Mouse (Mus musculus) CH12.LX (cell line): Measurements from ENCODE around the gene Map3k15. TPM values are rescaled to one million over a fixed set of nuclear protein-coding genes. Genes with fewer than 3 reads are reported as not detected.

Experiments
- DNase-seq: peaks from one replicate; pipeline ENCODE4 v3.0.0-alpha.2; 2013; ENCODE audit errors: extremely low read depth
- H3K27ac ChIP-seq: 2 replicates; pipeline ENCODE4 v1.5.1; 2012; ENCODE audit warnings: low read depth, mild to moderate bottlenecking, control low read depth, moderate library complexity; ENCODE audit not compliant: insufficient read depth
- H3K27me3 ChIP-seq: replicated peaks from 2 replicates; pipeline ENCODE3; 2012; ENCODE audit warnings: inconsistent platforms
- H3K36me3 ChIP-seq, 2 experiments: replicated peaks in 1 of 2; 2 replicates each; pipeline versions ENCODE3 to v1.6.1; 2012; ENCODE audit warnings: inconsistent platforms in 1 of 2, low read length in 1 of 2, mild to moderate bottlenecking in 1 of 2, mixed read lengths in 1 of 2, moderate library complexity in 1 of 2; ENCODE audit not compliant: control insufficient read depth in 1 of 2, insufficient read depth in 1 of 2
- H3K4me1 ChIP-seq, 2 experiments: 2 replicates each; pipeline ENCODE4 v1.6.1; 2012; ENCODE audit warnings: inconsistent platforms in 1 of 2, moderate library complexity in 1 of 2; ENCODE audit not compliant: insufficient read depth in 2 of 2, control insufficient read depth in 1 of 2
- H3K4me2 ChIP-seq: 2 replicates; pipeline ENCODE4 v1.6.1; 2012; ENCODE audit warnings: low read depth, mild to moderate bottlenecking, control low read depth; ENCODE audit not compliant: poor library complexity, insufficient read depth, severe bottlenecking
- H3K4me3 ChIP-seq, 3 experiments: fragments of 150-350 bp in 1 of 3; sonication (generic) in 1 of 3; replicated peaks in 1 of 3; 2 replicates each; pipeline versions ENCODE3 to v1.5.1; 2011 to 2012; ENCODE audit warnings: low read depth in 2 of 3, low read length in 2 of 3, mild to moderate bottlenecking in 2 of 3, moderate library complexity in 2 of 3, control low read depth in 1 of 3, improper control_type of control experiment in 1 of 3, inconsistent platforms in 1 of 3, mixed read lengths in 1 of 3; ENCODE audit not compliant: poor library complexity in 1 of 3
- H3K79me2 ChIP-seq: replicated peaks from 2 replicates; pipeline ENCODE4 v1.6.1; 2012; ENCODE audit warnings: mild to moderate bottlenecking, moderate library complexity; ENCODE audit not compliant: control insufficient read depth, poor library complexity, insufficient read depth, severe bottlenecking; ENCODE audit errors: extremely low read depth
- H3K9ac ChIP-seq: 2 replicates; pipeline ENCODE4 v1.6.1; 2012; ENCODE audit warnings: low read depth, mild to moderate bottlenecking, control low read depth, moderate library complexity; ENCODE audit not compliant: insufficient read depth
- H3K9me3 ChIP-seq: replicated peaks from 2 replicates; pipeline ENCODE3; 2012; ENCODE audit warnings: low read length, inconsistent platforms, mixed read lengths
- BHLHE40 ChIP-seq: IDR thresholded peaks from 2 replicates; pipeline ENCODE4 v1.6.1; 2011; ENCODE audit warnings: mild to moderate bottlenecking, low read depth, low read length, improper control_type of control experiment
- CHD2 ChIP-seq: IDR thresholded peaks from 2 replicates; pipeline ENCODE4 v1.6.1; 2011; ENCODE audit warnings: low read length, improper control_type of control experiment
- E2F4 ChIP-seq: IDR thresholded peaks from 2 replicates; pipeline ENCODE4 v1.6.1; 2011; ENCODE audit warnings: low read depth, low read length, improper control_type of control experiment; ENCODE audit not compliant: insufficient replicate concordance
- ELF1 ChIP-seq: IDR thresholded peaks from 2 replicates; pipeline ENCODE4 v1.6.1; 2014; ENCODE audit warnings: low read depth, mild to moderate bottlenecking, inconsistent platforms, low read length, improper control_type of control experiment
- ETS1 ChIP-seq: conservative IDR thresholded peaks from 2 replicates; pipeline ENCODE4 v1.6.1; 2012; ENCODE audit warnings: low read depth, mild to moderate bottlenecking, inconsistent platforms, low read length, improper control_type of control experiment, moderate library complexity
- HCFC1 ChIP-seq: IDR thresholded peaks from 2 replicates; pipeline ENCODE4 v1.6.1; 2012; ENCODE audit warnings: low read depth, mild to moderate bottlenecking, inconsistent platforms, low read length, improper control_type of control experiment
- JUN ChIP-seq: IDR thresholded peaks from 2 replicates; pipeline ENCODE4 v1.6.1; 2011; ENCODE audit warnings: low read depth, mild to moderate bottlenecking, low read length, improper control_type of control experiment, moderate library complexity; ENCODE audit not compliant: insufficient read depth
- JUND ChIP-seq: conservative IDR thresholded peaks from 2 replicates; pipeline ENCODE4 v1.6.1; 2011; ENCODE audit warnings: low read depth, low read length, improper control_type of control experiment
- MAFK ChIP-seq: IDR thresholded peaks from 2 replicates; pipeline ENCODE4 v1.6.1; 2011; ENCODE audit warnings: low read length, improper control_type of control experiment; ENCODE audit not compliant: insufficient replicate concordance
- MAZ ChIP-seq: IDR thresholded peaks from 2 replicates; pipeline ENCODE4 v1.6.1; 2012; ENCODE audit warnings: low read depth, mild to moderate bottlenecking, inconsistent platforms, low read length, improper control_type of control experiment, moderate library complexity
- MEF2A ChIP-seq: IDR thresholded peaks from 2 replicates; pipeline ENCODE4 v1.6.1; 2014; ENCODE audit warnings: low read depth, mild to moderate bottlenecking, inconsistent platforms, low read length, improper control_type of control experiment, borderline replicate concordance
- MXI1 ChIP-seq: IDR thresholded peaks from 2 replicates; pipeline ENCODE4 v1.6.1; 2011; ENCODE audit warnings: mild to moderate bottlenecking, low read depth, low read length, improper control_type of control experiment
- NELFE ChIP-seq: IDR thresholded peaks from 2 replicates; pipeline ENCODE4 v1.6.1; 2011; ENCODE audit warnings: low read depth, low read length, improper control_type of control experiment
- NRF1 ChIP-seq: IDR thresholded peaks from 2 replicates; pipeline ENCODE4 v1.6.1; 2014; ENCODE audit warnings: low read depth, mild to moderate bottlenecking, inconsistent platforms, low read length, improper control_type of control experiment, moderate library complexity
- POLR2A ChIP-seq: IDR thresholded peaks from 2 replicates; pipeline ENCODE4 v1.6.1; 2011; ENCODE audit warnings: low read depth, mild to moderate bottlenecking, improper control_type of control experiment, low read length
- POLR2AphosphoS2 ChIP-seq: IDR thresholded peaks from 2 replicates; pipeline ENCODE4 v1.6.1; 2011; ENCODE audit warnings: low read depth, low read length, improper control_type of control experiment
- RAD21 ChIP-seq: IDR thresholded peaks from 2 replicates; pipeline ENCODE4 v1.6.1; 2011; ENCODE audit warnings: low read depth, mild to moderate bottlenecking, low read length, improper control_type of control experiment, moderate library complexity
- SIN3A ChIP-seq: IDR thresholded peaks from 2 replicates; pipeline ENCODE4 v1.6.1; 2012; ENCODE audit warnings: low read length, improper control_type of control experiment, inconsistent platforms
- SMC3 ChIP-seq: IDR thresholded peaks from 2 replicates; pipeline ENCODE4 v1.6.1; 2011; ENCODE audit warnings: low read depth, low read length, improper control_type of control experiment
- TBP ChIP-seq: conservative IDR thresholded peaks from 2 replicates; pipeline ENCODE4 v1.6.1; 2011; ENCODE audit warnings: low read depth, low read length, improper control_type of control experiment
- TCF12 ChIP-seq: IDR thresholded peaks from 2 replicates; pipeline ENCODE4 v1.6.1; 2014; ENCODE audit warnings: low read depth, mild to moderate bottlenecking, inconsistent platforms, low read length, improper control_type of control experiment
- UBTF ChIP-seq: IDR thresholded peaks from 2 replicates; pipeline ENCODE4 v1.6.1; 2012; ENCODE audit warnings: low read depth, mild to moderate bottlenecking, inconsistent platforms, low read length, improper control_type of control experiment, moderate library complexity
- USF1 ChIP-seq: IDR thresholded peaks from 2 replicates; pipeline ENCODE4 v1.6.1; 2014; ENCODE audit warnings: low read depth, mild to moderate bottlenecking, inconsistent platforms, low read length, improper control_type of control experiment
- USF2 ChIP-seq: conservative IDR thresholded peaks from 2 replicates; pipeline ENCODE4 v1.6.1; 2011; ENCODE audit warnings: low read depth, low read length, improper control_type of control experiment
- ZKSCAN1 ChIP-seq: IDR thresholded peaks from 2 replicates; pipeline ENCODE4 v1.6.1; 2012; ENCODE audit warnings: low read depth, inconsistent platforms, low read length, improper control_type of control experiment, borderline replicate concordance
- ZMIZ1 ChIP-seq: IDR thresholded peaks from 2 replicates; pipeline ENCODE4 v1.6.1; 2012; ENCODE audit warnings: low read depth, mild to moderate bottlenecking, inconsistent platforms, low read length, improper control_type of control experiment
- ZNF384 ChIP-seq: IDR thresholded peaks from 2 replicates; pipeline ENCODE4 v1.6.1; 2012; ENCODE audit warnings: low read depth, low read length, improper control_type of control experiment, inconsistent platforms
- dilution Hi-C: fragments of 300-500 bp; cut with MboI; formaldehyde crosslinking; loops from 2 replicates; pipeline ENCODE4 v1.14.3; 2020; ENCODE audit warnings: low sequenced_read_pairs; ENCODE audit not compliant: extremely low pct_unique_long_range_greater_than_20kb, extremely low pct_ligation_motif_present
- in situ Hi-C: fragments of 300-500 bp; cut with MboI; formaldehyde crosslinking; loops from 3 replicates; pipeline ENCODE4 v1.14.3; 2019; ENCODE audit warnings: low sequenced_read_pairs, low pct_ligation_motif_present, low pct_unique_long_range_greater_than_20kb, mixed read lengths
- polyA plus RNA-seq: library from polyadenylated mRNA; unstranded; fragments of >175 nt; gene quantifications from 2 replicates; pipeline ENCODE4 v1.2.1, GENCODE M21; 2012; ENCODE audit warnings: low read depth; ENCODE audit not compliant: insufficient read length
- total RNA-seq, 2 experiments: library from RNA; depleted of rRNA; stranded (reverse); fragments of 300-350 nt in 1 of 2; fragments of >200 nt in 1 of 2; gene quantifications; 2 replicates each; pipeline ENCODE4 v1.2.3; 2012 to 2014

The Map3k15 gene
- total and polyA plus RNA-seq, 3 experiments, result 0.08 to 0.21 (median 0.14) TPM

DNA sequence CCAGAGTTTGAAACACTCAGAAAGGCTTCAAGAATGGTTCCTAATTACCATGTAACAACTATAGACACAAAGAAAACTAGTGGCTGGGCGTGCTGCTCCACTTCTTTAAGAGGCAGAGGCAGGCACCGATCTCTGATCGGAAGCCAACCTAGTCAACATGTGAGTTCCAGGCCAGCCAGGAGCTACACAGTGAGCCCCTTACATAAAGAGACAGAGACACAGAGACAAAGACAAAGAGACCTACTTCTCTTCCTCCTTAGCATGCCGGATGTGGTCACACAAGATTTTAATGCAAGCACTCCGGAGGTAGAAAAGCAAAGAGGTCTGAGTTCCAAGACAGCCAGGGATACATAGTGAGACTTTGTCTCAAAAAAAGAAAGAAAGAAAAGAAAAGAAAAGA is 147.9 kb downstream of the Map3k15 start:
- Histone ChIP-seq H3K27ac (peak overlapping the region; percentile 72), H3K9ac (peak overlapping the region; percentile 66), H3K4me1 (peaks cover 0 to 8% of the 10 kb centered on the region in 2 experiments; a peak in 2 of 4 replicates), H3K4me3 (peak overlapping the region; percentile 59 to 79 (median 66)), H3K27me3 (no peaks in the 10 kb centered on the region), H3K79me2 (peaks cover 31% of the 10 kb centered on the region), H3K4me2 (peak overlapping the region; percentile 88; the same call in 1 of the 2 replicates), H3K36me3 (peaks cover 10 to 11% of the 10 kb centered on the region in 2 experiments), H3K9me3 (no peaks in the 10 kb centered on the region)
- dilution Hi-C loops, result no loop called here
- in situ Hi-C loops, result no loop called here
- DNase-seq, result peak; percentile 48
- TF ChIP-seq MEF2A (no peak), ZMIZ1 (no peak), ETS1 (no peak), MAZ (no peak), SMC3 (no peak), CHD2 (no peak), E2F4 (no peak), POLR2AphosphoS2 (no peak), MAFK (no peak), ELF1 (no peak), USF2 (no peak), TBP (0 out of 2 replicates have a peak, but pooled peaks have one; percentile 43), JUN (no peak), TCF12 (0 out of 2 replicates have a peak, but pooled peaks have one; percentile 13), MXI1 (peak; percentile 16; the same call in 1 of the 2 replicates), ZKSCAN1 (no peak), NRF1 (no peak), USF1 (no peak), JUND (no peak), BHLHE40 (no peak), POLR2A (peak; percentile 31), RAD21 (no peak), HCFC1 (peak; percentile 30; the same call in 1 of the 2 replicates), SIN3A (peak; percentile 69; the same call in 1 of the 2 replicates), ZNF384 (no peak), UBTF (no peak), NELFE (no peak)
